Mouse (Mus musculus) heart, embryonic 13.5 days (tissue): ENCODE results near the gene Tyw1. TPM values are rescaled to one million over a fixed set of nuclear protein-coding genes. Genes with fewer than 3 reads are reported as not detected.

Experiments
- ATAC-seq: fragments of 200-750 bp; cut with Nextera tagmentation; 2 replicates; pipeline ENCODE4 v1.8.0; 2017; ENCODE audit warnings: moderate TSS enrichment; ENCODE audit not compliant: insufficient number of reproducible peaks, low FRiP score, low TSS enrichment; ENCODE audit errors: extremely low read depth
- H3K27ac ChIP-seq: fragments of 300-500 bp; sonication (generic); replicated peaks from 2 replicates; pipeline ENCODE4 v1.5.1; 2015; ENCODE audit warnings: moderate library complexity, mild to moderate bottlenecking, inconsistent platforms
- H3K27me3 ChIP-seq: fragments of 300-500 bp; sonication (generic); replicated peaks from 2 replicates; pipeline ENCODE4 v1.6.1; 2015; ENCODE audit warnings: mild to moderate bottlenecking, inconsistent platforms
- H3K36me3 ChIP-seq: fragments of 300-500 bp; sonication (generic); 2 replicates; pipeline ENCODE4 v1.6.1; 2015; ENCODE audit warnings: mild to moderate bottlenecking, inconsistent platforms
- H3K4me1 ChIP-seq: fragments of 300-500 bp; sonication (generic); 2 replicates; pipeline ENCODE4 v1.6.1; 2015; ENCODE audit warnings: inconsistent platforms
- H3K4me2 ChIP-seq: fragments of 300-500 bp; sonication (generic); 2 replicates; pipeline ENCODE4 v1.6.1; 2015; ENCODE audit warnings: inconsistent platforms, mild to moderate bottlenecking, moderate library complexity
- H3K4me3 ChIP-seq: fragments of 300-500 bp; sonication (generic); 2 replicates; pipeline ENCODE4 v1.5.1; 2015; ENCODE audit warnings: moderate library complexity, mild to moderate bottlenecking, inconsistent platforms
- H3K9ac ChIP-seq: fragments of 300-500 bp; sonication (generic); 2 replicates; pipeline ENCODE4 v1.6.1; 2015; ENCODE audit warnings: inconsistent platforms, mild to moderate bottlenecking, moderate library complexity
- H3K9me3 ChIP-seq: fragments of 300-500 bp; sonication (generic); 2 replicates; pipeline ENCODE4 v1.6.1; 2016; ENCODE audit warnings: inconsistent platforms
- WGBS: fragments of 180-500 bp; shearing (Covaris S2); methylation state at CpG from one replicate; pipeline ENCODE4 v1.1.7; 2015; ENCODE audit warnings: mixed read lengths; 5-methylcytosine and 5-hydroxymethylcytosine counted together
- polyA plus RNA-seq: library from polyadenylated mRNA; unstranded; fragments of >200 nt; fragmentation: Nextera tagmentation; extraction: Ambion mirVana; gene quantifications from 2 replicates; pipeline ENCODE4 v1.2.1, GENCODE M21; 2015

Tyw1 gene
- polyA plus RNA-seq = 16.4 and 18.5 TPM in 2 replicates

DNA sequence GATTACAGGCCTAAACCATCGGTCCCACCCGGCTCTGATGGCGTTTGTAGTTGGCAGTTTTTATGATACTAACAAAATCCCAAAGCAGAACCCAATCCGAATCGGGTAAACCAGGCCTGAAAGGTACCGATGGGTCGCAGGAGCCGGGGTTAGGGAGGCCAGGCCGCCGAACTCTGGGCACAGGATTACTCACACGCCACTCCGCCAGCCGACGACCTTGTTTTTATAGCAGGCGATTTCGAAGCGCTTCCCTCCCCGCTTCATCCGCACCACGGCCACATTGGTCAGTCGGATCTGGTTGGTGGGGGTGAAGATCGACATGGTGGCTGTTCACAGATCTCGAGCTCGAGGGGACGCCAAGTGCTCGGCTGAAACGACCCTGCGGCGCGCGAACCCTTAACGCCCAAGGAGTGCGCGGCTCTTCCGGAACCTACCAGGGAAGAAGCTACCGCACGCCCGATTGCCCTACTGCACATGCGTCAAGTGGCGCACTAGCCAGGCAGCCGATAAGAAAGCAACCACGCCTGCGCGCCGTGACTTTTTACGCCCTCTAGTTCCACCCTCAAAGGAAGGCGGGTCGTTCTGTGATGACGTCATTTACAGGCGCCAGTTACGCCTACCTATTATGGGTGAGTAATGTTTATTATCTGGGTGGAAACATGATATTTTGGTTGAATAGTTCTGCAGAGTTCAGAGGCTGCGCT is at the start of gene Tyw1, which contains the start of gene Sbds:
Gene Tyw1 (plus strand): TSS at position 603 of the 704 bp plus-strand sequence.
Gene Sbds (minus strand): TSS at position 514 of the 704 bp plus-strand sequence.
- peaks cover 24% of the 10 kb centered on the region for H3K4me1 ChIP-seq
- H3K9me3 ChIP-seq = no peaks in the 10 kb centered on the region

DNA sequence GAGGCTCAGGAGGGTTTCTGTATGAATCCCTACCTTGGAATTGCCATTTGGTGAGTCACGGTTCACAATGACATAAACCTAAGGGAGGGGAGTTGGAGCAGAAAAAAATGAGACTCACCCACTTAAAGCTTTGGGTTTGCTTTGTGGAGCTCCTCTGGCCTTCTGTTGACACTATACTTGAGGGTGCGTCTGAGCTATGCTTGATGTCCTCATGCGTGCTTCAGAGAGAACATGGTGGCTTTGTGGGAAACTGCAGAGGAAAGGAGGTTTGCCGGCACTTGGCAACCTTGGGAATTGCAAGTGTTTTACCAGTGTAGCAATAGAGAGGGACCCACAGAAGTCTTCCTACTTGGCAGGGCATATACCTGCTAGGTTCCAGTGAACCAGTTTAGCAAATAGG is 48.1 kb upstream of the Tyw1 start:
- Histone ChIP-seq H3K27me3 (no peaks in the 10 kb centered on the region), H3K4me2 (no peak overlapping the region), H3K4me3 (no peak overlapping the region), H3K9ac (no peak overlapping the region), H3K36me3 (peaks cover 87% of the 10 kb centered on the region), H3K9me3 (no peaks in the 10 kb centered on the region), H3K27ac (no peak overlapping the region), H3K4me1 (peaks cover 7% of the 10 kb centered on the region)
- WGBS = 85% methylated on average over 4 of the region's 4 CpGs
- no peak for ATAC-seq

More for the DNA sequence above, at the start of gene Tyw1, which contains the start of gene Sbds:
- Histone ChIP-seq H3K27me3 (no peaks in the 10 kb centered on the region), H3K4me2 (peak within 1 kb of the TSS; percentile 92), H3K27ac (peak within 1 kb of the TSS; percentile 89), H3K9ac (peak within 1 kb of the TSS; percentile 92), H3K4me3 (peak within 1 kb of the TSS; percentile 73), H3K36me3 (peaks cover 46% of the 10 kb centered on the region)
- peak; percentile 84 for ATAC-seq
- WGBS = under 1% methylated on average over 52 of the region's 52 CpGs

DNA sequence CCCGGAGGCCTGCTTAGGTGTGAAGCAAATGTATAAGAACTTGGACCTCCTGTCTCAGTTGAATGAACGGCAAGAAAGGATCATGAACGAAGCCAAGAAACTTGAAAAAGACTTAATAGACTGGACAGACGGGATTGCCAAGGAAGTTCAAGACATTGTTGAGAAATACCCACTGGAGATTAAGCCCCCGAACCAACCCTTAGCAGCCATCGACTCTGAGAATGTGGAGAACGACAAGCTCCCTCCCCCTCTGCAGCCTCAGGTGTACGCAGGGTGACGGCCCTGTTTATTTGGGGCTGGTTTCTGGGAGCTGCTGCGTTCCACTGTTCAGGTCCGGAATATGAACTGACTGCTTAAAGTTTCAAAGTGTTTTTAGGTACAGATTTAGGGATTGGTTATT is 42.5 kb upstream of the Tyw1 start:
- no peak for ATAC-seq
- Histone ChIP-seq H3K4me3 (no peak overlapping the region), H3K36me3 (peaks cover 80% of the 10 kb centered on the region), H3K4me1 (no peaks in the 10 kb centered on the region), H3K4me2 (no peak overlapping the region), H3K27me3 (no peaks in the 10 kb centered on the region), H3K9me3 (no peaks in the 10 kb centered on the region), H3K27ac (no peak overlapping the region), H3K9ac (no peak overlapping the region)
- 89% methylated on average over 11 of the region's 11 CpGs for whole genome bisulfite sequencing

DNA sequence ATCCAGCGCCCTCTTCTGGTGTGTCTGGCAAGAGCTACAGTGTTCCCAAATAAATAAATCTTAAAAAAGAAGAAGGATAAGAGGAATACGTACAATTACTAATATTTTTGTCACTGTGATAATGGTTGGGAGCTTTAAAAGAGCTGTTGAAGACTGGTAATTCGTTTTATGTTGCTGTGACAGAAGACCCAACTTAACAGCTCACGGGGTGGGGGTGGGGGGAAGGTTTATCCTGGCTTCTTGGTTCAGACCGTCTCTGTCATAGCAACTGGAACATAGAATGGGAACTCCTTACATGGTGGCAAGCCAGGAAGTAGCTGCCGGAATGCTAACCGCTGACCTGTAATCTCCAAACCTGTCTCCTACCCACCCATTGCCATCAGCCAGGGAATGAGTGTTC is 38.6 kb upstream of the Tyw1 start, which contains the start of gene Tmem248:
Gene Tmem248 (plus strand): TSS at position 301 of the 400 bp plus-strand sequence.
- H3K9me3 ChIP-seq = no peaks in the 10 kb centered on the region
- H3K4me1 ChIP-seq = peaks cover 10% of the 10 kb centered on the region
- 81% methylated on average over 7 of the region's 7 CpGs for WGBS
- H3K4me3 ChIP-seq = no peak within 1 kb of the TSS
- no peaks in the 10 kb centered on the region for H3K27me3 ChIP-seq
- H3K9ac ChIP-seq = no peak within 1 kb of the TSS
- peaks cover 42% of the 10 kb centered on the region for H3K36me3 ChIP-seq
- no peak within 1 kb of the TSS for H3K27ac ChIP-seq
- H3K4me2 ChIP-seq = no peak within 1 kb of the TSS
- no peak for ATAC-seq

DNA sequence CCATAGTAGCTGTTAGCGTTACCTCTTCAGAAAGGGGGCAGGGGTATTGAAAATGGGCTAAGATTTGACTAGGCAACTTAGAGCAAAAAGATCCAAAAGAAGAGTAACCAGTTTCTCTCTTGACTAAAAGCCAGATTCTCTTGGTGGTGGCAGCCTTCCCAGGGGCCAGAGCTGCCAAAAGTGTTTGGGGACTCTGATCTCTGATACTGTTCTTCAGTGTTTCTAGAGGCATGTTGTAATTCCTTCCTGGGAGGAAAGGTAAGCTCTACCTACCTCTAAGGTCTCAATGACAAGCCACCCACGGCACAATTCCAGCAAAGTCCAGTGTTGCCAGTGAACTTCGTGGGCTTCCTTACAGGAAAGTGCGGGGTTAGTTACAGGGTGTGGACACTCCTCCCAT is 38.0 kb upstream of the Tyw1 start:
- no peak for ATAC-seq
- H3K36me3 ChIP-seq = peaks cover 36% of the 10 kb centered on the region

DNA sequence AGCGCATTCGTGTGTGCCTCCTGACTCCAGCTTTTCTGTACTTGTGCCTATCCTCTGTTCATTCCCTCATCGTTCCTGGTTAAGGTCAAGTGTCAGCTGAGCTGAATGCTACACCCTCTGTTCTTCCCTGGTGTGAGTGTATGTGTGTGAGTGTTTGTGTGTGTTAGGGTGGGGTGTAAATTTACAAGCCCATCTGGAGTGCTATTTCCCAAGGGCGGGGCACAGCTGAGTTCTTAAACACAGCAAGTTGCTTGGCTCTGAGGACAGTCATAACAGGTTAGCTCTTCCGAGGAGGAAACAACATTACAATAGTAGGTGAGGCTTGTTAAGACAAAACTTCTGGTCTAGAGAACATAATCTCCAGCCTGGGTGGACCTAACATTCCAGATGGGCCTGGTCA is 37.1 kb upstream of the Tyw1 start:
- 83% methylated on average over 5 of the region's 5 CpGs for WGBS
- no peak for ATAC-seq
- Histone ChIP-seq H3K27ac (no peak overlapping the region), H3K36me3 (peaks cover 26% of the 10 kb centered on the region), H3K4me3 (no peak overlapping the region), H3K4me1 (peaks cover 16% of the 10 kb centered on the region), H3K27me3 (no peaks in the 10 kb centered on the region), H3K4me2 (no peak overlapping the region), H3K9me3 (no peaks in the 10 kb centered on the region), H3K9ac (no peak overlapping the region)

More for the DNA sequence above, 38.0 kb upstream of the Tyw1 start:
- H3K4me3 ChIP-seq = no peak overlapping the region
- no peaks in the 10 kb centered on the region for H3K27me3 ChIP-seq
- H3K27ac ChIP-seq = no peak overlapping the region
- H3K9ac ChIP-seq = no peak overlapping the region
- H3K9me3 ChIP-seq = no peaks in the 10 kb centered on the region
- peaks cover 10% of the 10 kb centered on the region for H3K4me1 ChIP-seq
- H3K4me2 ChIP-seq = no peak overlapping the region
- WGBS = 81% methylated on average over 4 of the region's 4 CpGs

DNA sequence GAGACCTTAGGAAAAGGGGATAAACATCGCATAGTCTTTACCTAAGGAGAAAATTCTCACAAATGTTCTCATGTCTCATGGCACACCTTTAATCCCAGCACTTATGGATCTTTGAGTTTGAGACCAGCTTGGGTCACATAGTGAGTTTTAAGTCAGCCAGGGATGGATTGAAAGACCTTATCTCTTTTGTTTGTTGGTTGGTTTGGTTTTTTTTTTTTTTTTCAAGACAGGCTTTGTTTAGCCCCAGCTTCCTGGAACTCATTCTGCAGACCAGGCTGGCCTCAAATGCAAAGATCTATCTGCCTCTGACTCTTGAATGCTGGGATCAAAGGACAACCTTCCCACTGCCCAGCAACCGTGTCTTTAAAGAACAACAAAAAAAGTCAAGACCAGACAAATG is 34.1 kb upstream of the Tyw1 start:
- Histone ChIP-seq H3K36me3 (peaks cover 10% of the 10 kb centered on the region; the same call in 1 of the 2 replicates), H3K27me3 (no peaks in the 10 kb centered on the region), H3K4me3 (peak overlapping the region; percentile 100), H3K4me2 (peak overlapping the region; percentile 86), H3K9me3 (no peaks in the 10 kb centered on the region), H3K4me1 (peaks cover 31% of the 10 kb centered on the region), H3K9ac (peak overlapping the region; percentile 99), H3K27ac (peak overlapping the region; percentile 87; the same call in 1 of the 2 replicates)
- ATAC-seq = no peak
- 44% methylated on average over 2 of the region's 2 CpGs for WGBS

DNA sequence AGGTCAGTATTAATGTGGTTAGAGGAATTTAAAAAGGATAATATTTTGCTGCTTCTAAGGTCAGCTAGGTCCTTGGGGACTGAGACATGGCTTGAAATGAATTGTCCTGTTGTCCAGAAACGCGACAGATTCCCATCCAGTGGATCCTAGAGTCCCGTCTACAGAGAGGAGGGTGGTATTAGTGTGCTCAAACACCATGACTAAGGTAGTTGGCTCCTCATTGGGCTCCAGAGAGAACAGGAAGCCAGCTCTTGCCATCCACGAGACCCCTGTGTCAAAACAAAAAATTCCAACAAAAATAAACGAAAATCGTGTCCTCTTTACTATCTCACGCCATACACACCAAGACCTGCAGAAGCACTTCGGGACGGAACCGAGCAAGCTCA is 33.7 kb upstream of the Tyw1 start:
- Histone ChIP-seq H3K9ac (peak overlapping the region; percentile 99), H3K27ac (peak overlapping the region; percentile 87), H3K4me2 (peak overlapping the region; percentile 86), H3K4me1 (peaks cover 35% of the 10 kb centered on the region), H3K9me3 (no peaks in the 10 kb centered on the region), H3K4me3 (peak overlapping the region; percentile 100), H3K27me3 (no peaks in the 10 kb centered on the region), H3K36me3 (peaks cover 10% of the 10 kb centered on the region; the same call in 1 of the 2 replicates)
- 1% methylated on average over 10 of the region's 10 CpGs for WGBS
- ATAC-seq = peak; percentile 31

DNA sequence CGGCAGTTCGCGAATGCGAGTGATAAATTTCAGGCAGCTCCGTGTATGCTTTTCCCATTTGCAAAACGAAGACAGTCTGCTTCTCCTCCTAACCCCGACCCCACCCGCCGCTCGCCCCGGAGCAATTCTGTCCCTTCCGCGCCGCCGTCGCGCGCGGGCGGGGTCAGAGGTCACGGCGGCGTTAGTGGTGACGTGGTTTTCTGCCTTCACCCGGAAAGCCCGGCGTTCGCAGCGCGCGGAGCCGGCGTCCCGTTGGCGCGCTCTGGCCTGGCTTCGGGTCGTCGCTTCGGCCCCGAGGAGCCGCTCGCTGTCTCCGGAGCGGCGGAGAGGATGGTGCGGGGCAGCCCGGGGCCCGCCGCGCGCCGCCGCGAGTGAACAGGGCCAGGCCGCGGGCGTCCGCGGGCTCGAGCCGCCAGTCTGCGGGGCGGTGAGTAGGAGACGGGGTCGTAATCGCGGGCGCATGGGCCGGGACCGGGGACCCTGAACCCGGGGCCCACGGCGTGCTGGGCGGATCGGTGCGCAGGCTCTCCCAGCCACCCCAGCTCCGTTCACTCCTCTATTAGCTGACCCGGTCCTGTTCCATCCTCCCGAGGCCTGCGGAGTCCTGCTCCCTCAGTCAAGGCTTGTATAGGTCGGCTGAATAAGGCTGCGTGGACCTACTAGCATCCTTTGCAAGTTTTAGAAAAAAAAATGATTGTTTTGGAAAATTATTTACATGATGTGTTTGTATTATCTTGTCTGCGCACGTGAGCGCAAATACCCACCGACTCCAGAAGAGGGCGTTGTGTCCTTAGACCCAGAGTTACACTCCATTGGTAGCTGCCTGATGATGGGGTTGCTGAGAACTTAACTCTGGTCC is 33.0 kb upstream of the Tyw1 start:
- Histone ChIP-seq H3K4me3 (peak overlapping the region; percentile 100), H3K27ac (peak overlapping the region; percentile 87), H3K9ac (peak overlapping the region; percentile 99), H3K9me3 (no peaks in the 10 kb centered on the region), H3K4me2 (peak overlapping the region; percentile 86), H3K36me3 (peaks cover 10% of the 10 kb centered on the region; the same call in 1 of the 2 replicates), H3K27me3 (no peaks in the 10 kb centered on the region), H3K4me1 (peaks cover 39% of the 10 kb centered on the region)
- peak; percentile 76 for ATAC-seq
- under 1% methylated on average over 84 of the region's 88 CpGs for WGBS

DNA sequence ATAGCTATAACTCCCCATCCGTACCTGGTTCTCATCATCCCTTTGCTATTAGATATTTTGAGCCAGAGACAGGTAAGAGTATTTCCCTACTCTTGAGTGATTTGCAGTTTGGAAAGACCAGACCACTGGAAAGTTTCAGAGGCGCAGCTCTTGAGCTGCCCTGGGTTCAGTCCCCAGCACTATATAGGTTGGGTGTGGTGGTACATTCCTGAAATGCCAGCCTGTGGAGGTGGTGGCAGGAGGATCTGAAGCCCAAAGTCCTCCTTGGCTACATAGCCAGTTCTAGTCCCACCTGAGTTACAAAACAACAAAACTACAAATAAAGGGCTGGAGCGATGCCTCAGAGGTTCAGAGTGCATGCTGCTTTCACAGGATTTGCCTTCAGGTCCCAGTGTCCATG is 28.6 kb upstream of the Tyw1 start:
- Histone ChIP-seq H3K27ac (no peak overlapping the region), H3K4me2 (no peak overlapping the region), H3K27me3 (no peaks in the 10 kb centered on the region), H3K4me1 (peaks cover 28% of the 10 kb centered on the region), H3K9ac (peak overlapping the region; percentile 44), H3K9me3 (no peaks in the 10 kb centered on the region), H3K4me3 (no peak overlapping the region), H3K36me3 (peaks cover 38% of the 10 kb centered on the region)
- ATAC-seq = no peak
- WGBS = 81% methylated on average over 3 of the region's 3 CpGs

DNA sequence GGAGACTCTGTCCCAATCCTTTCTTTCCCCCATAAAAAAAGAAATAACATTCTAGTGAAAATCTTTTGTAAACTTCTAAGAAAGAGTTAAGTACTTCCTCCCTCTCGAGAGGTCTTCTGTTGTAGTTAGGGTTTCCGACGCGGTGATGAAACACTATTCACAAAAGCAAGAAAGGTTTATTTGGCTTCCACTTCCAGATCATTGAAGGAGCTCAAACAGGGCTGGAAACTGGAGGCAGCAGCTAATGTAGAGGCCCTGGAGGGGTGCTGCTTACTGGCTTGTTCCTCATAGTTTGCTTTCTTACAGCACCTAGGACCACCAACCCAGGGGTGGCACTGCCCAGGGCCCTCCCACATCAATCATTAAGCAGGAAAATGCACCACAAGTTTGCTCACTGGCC is 27.3 kb upstream of the Tyw1 start:
- ATAC-seq = no peak
- Histone ChIP-seq H3K4me2 (no peak overlapping the region), H3K4me3 (no peak overlapping the region), H3K4me1 (peaks cover 25% of the 10 kb centered on the region), H3K27me3 (no peaks in the 10 kb centered on the region), H3K9ac (no peak overlapping the region), H3K27ac (no peak overlapping the region), H3K36me3 (peaks cover 51% of the 10 kb centered on the region), H3K9me3 (no peaks in the 10 kb centered on the region)
- WGBS = 74% methylated on average over 4 of the region's 4 CpGs
